Mouse (Mus musculus) midbrain, postnatal 0 days (tissue): ENCODE results near the gene 1500011B03Rik. TPM values are rescaled to one million over a fixed set of nuclear protein-coding genes. Genes with fewer than 3 reads are reported as not detected.

Experiments
- ATAC-seq: fragments of 200-750 bp; cut with Nextera tagmentation; 2 replicates; pipeline ENCODE4 v1.8.0; 2017; ENCODE audit warnings: moderate number of reproducible peaks, mild to moderate bottlenecking, moderate TSS enrichment, moderate library complexity; ENCODE audit not compliant: low FRiP score
- DNase-seq: peaks from one replicate; pipeline ENCODE4 v3.0.0-alpha.2; 2015; ENCODE audit warnings: low spot score
- H3K27ac ChIP-seq: fragments of 300-500 bp; sonication (generic); 2 replicates; pipeline ENCODE4 v1.5.1; 2014; ENCODE audit warnings: low read depth, mild to moderate bottlenecking, low read length, mixed read lengths
- H3K27me3 ChIP-seq: fragments of 300-500 bp; sonication (generic); 2 replicates; pipeline ENCODE4 v1.6.1; 2014; ENCODE audit warnings: low read length, control low read depth, mixed read lengths; ENCODE audit not compliant: insufficient read depth
- H3K36me3 ChIP-seq: fragments of 300-500 bp; sonication (generic); 2 replicates; pipeline ENCODE4 v1.6.1; 2014; ENCODE audit warnings: low read length, control low read depth, mixed read lengths; ENCODE audit not compliant: insufficient read depth
- H3K4me1 ChIP-seq: fragments of 300-500 bp; sonication (generic); 2 replicates; pipeline ENCODE4 v1.6.1; 2014; ENCODE audit warnings: mild to moderate bottlenecking, control low read depth, antibody characterized with exemption, low read length, mixed read lengths; ENCODE audit not compliant: insufficient read depth
- H3K4me2 ChIP-seq: fragments of 300-500 bp; sonication (generic); 2 replicates; pipeline ENCODE4 v1.6.1; 2014; ENCODE audit warnings: low read depth, mild to moderate bottlenecking, low read length, mixed read lengths; ENCODE audit not compliant: poor library complexity, severe bottlenecking
- H3K4me3 ChIP-seq: fragments of 300-500 bp; sonication (generic); 2 replicates; pipeline ENCODE4 v1.5.1; 2014; ENCODE audit warnings: low read depth, mild to moderate bottlenecking, low read length, moderate library complexity
- H3K9ac ChIP-seq: fragments of 300-500 bp; sonication (generic); replicated peaks from 2 replicates; pipeline ENCODE4 v1.6.1; 2014; ENCODE audit warnings: mild to moderate bottlenecking, low read length, moderate library complexity, mixed read lengths; ENCODE audit not compliant: poor library complexity, severe bottlenecking
- H3K9me3 ChIP-seq: fragments of 300-500 bp; sonication (generic); 2 replicates; pipeline ENCODE4 v1.6.1; 2016; ENCODE audit warnings: low read length, control low read depth
- CTCF ChIP-seq: IDR thresholded peaks from 2 replicates; pipeline ENCODE4 v1.5.1; 2016; ENCODE audit warnings: antibody characterized with exemption, mild to moderate bottlenecking
- WGBS: fragments of 180-500 bp; shearing (Covaris S2); extraction: QIAGEN DNeasy Blood & Tissue Kit; methylation state at CpG from one replicate; pipeline ENCODE4 v1.1.7; 2014; 5-methylcytosine and 5-hydroxymethylcytosine counted together
- microRNA-seq: library from miRNA; unstranded; fragments of <30 nt; microRNA quantifications from one replicate; pipeline ENCODE4, GENCODE M21; 2016; ENCODE audit warnings: borderline number of aligned reads
- polyA plus RNA-seq: library from polyadenylated mRNA; unstranded; fragments of >200 nt; fragmentation: Nextera tagmentation; extraction: Ambion mirVana; gene quantifications from 2 replicates; pipeline ENCODE4 v1.2.1, GENCODE M21; 2015
- total RNA-seq: library from RNA; depleted of rRNA; stranded (reverse); fragments of >200 nt; gene quantifications from 2 replicates; pipeline ENCODE4 v1.2.3, GENCODE M21; 2014; rRNA removed

1500011B03Rik gene
- total and polyA plus RNA-seq, 2 experiments from 2014 or later = 299 to 372 TPM

DNA sequence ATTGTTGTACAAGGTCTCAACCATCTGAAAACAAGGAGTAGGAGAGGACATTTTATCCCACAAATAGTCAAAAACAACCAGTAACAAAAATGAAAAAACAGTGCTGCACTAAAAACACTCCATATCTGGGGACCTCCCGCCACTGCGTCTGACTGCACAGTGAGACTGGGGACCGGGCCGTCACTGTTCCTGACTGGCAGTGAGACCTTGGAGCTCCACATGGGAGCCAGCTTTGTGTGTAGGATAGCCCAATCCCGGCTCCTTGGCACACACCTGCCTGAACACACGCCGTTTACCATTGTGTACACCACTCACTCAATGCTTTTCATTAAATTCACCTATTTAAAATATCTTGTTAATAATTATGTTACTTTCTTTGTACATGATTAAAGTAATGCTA, 56.1 kb downstream of the 1500011B03Rik start:
- Histone ChIP-seq H3K27me3 (no peaks in the 10 kb centered on the region), H3K36me3 (peaks cover 34% of the 10 kb centered on the region), H3K9ac (no peak overlapping the region), H3K9me3 (no peaks in the 10 kb centered on the region), H3K4me1 (peaks cover 4% of the 10 kb centered on the region; the same call in 1 of the 2 replicates), H3K27ac (no peak overlapping the region), H3K4me2 (no peak overlapping the region), H3K4me3 (no peak overlapping the region)
- WGBS = 85% methylated on average over 7 of the region's 7 CpGs
- no peak for TF ChIP-seq CTCF
- ATAC-seq = no peak
- no peak for DNase-seq

DNA sequence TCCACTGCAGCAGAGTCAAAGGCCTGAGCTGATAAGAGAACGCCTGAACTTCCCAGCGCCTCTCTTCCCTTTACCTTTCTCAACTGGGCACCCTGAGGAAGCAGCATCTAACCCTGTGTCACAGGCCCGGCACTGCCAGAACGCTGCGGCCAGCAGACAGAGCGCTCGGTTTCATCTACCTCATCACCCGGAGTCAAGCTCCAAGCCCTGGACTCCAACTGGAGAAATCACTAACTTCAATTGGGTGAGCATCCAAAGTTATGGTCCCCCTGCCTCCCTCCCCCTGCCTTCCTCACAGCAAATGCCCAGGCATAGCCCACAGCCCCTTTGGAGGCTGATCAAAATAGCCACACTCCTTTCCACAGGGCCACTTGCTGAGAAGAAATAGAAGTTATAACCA, 56.6 kb downstream of the 1500011B03Rik start:
- Histone ChIP-seq H3K4me2 (no peak overlapping the region), H3K4me3 (no peak overlapping the region), H3K36me3 (peaks cover 39% of the 10 kb centered on the region), H3K27ac (no peak overlapping the region), H3K9ac (no peak overlapping the region), H3K27me3 (no peaks in the 10 kb centered on the region), H3K4me1 (0 out of 2 replicates have a peak, but pooled peaks cover 1% of the 10 kb centered on the region), H3K9me3 (no peaks in the 10 kb centered on the region)
- ATAC-seq (no peak), DNase-seq (no peak)
- 94% methylated on average over 8 of the region's 8 CpGs for WGBS
- no peak for TF ChIP-seq CTCF

DNA sequence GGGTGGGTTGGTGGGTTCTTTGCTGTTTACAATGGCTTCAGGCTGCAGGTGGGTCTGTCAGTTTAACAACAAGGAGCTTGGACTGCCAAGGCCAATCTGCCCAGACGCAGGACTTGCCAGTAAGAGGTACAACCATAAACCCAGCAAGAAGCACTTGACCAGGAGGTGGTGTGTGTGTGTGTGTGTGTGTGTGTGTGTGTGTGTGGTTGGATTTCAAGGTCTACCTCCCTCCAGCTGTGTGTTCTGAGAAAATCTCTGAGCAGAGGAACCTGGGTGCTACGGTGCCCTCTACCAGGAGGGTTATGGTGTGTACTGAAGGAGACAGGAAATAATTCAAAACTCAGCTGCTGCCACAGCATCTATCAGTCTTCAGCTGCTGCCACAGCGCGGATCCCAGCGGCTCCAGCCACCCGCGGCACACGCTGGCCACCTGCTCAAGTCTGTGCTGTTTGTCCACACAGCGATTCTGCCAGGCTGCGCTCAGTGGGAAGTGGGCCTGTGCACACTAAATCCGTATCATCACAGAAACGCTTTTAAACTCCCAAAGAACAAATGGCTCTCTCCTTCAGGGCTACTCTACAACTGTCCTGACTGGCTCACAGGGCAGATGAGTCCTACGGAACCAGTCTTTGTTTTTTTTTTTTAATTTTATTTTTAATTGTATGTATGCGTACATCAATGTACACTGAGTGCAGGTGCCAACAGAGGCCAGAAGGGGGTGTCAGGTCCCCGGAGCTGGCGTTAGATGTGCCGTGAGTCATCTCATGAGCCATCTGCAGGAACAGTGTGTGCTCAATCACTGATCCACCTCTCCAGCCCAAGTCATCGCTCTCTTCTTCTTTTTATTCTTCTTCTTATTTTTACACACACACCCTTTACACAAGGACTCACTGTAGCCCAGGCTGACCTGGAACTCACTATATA, 58.2 kb downstream of the 1500011B03Rik start:
- H3K36me3 ChIP-seq = peaks cover 49% of the 10 kb centered on the region
- no peak overlapping the region for H3K4me3 ChIP-seq
- no peak overlapping the region for H3K27ac ChIP-seq
- H3K9me3 ChIP-seq = no peaks in the 10 kb centered on the region
- no peak overlapping the region for H3K9ac ChIP-seq
- DNase-seq (peak; percentile 62), ATAC-seq (no peak)
- no peak overlapping the region for H3K4me2 ChIP-seq
- H3K4me1 ChIP-seq = no peaks in the 10 kb centered on the region
- 86% methylated on average over 18 of the region's 18 CpGs for WGBS
- no peaks in the 10 kb centered on the region for H3K27me3 ChIP-seq
- peak; percentile 31 for TF ChIP-seq CTCF

DNA sequence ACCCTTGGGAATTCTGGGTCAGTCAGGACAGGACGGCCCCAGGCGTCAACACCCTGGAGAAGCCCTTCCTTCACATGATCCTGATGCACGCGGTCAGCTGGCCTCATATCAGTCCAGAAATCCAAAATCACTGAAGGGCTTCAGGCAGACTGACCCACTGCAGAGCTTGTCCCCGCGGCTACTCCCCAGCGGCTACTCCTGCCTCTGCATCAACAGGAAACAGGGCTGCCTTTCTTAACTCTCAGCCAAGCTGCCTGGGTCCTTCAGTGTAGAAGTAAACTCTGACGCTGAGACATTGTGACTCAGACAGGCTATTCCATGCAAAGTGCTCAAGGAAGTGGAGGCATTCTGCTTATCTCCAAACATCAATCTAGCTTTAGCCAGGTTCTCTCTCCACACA, 61.3 kb downstream of the 1500011B03Rik start:
- Histone ChIP-seq H3K27me3 (no peaks in the 10 kb centered on the region), H3K4me3 (no peak overlapping the region), H3K27ac (no peak overlapping the region), H3K9me3 (no peaks in the 10 kb centered on the region), H3K4me1 (no peaks in the 10 kb centered on the region), H3K4me2 (no peak overlapping the region), H3K9ac (no peak overlapping the region), H3K36me3 (peaks cover 70% of the 10 kb centered on the region)
- TF ChIP-seq CTCF = no peak
- ATAC-seq = no peak
- no peak for DNase-seq
- WGBS = 87% methylated on average over 8 of the region's 8 CpGs

DNA sequence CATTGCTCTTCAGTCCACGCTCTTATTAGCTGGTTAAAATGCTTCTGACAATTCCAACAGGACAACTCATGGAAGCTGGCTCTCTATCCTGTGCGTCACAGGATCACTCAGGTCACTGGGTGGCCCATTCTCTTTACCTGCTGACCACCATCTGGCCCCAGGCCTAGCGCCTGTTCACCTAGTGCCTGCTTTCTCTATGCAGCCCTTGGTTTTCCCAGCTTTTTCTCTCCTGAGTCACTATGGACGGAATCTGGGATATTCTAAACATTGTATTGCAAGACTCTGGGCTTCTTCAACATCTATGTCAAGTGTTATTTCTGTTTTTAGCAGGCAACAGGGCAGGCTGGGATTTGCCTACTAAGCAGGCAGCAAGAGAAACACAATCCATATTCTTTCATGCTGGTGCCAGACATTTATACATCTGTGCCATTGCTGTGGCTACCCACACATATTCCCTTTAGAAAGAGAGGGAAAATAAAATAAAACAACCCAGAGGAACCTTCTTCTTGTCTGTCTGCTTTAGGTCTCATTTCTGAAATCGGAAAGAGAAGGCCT, 63.7 kb downstream of the 1500011B03Rik start:
- Histone ChIP-seq H3K27ac (no peak overlapping the region), H3K9me3 (no peaks in the 10 kb centered on the region), H3K9ac (no peak overlapping the region), H3K4me3 (no peak overlapping the region), H3K4me2 (no peak overlapping the region), H3K4me1 (no peaks in the 10 kb centered on the region), H3K27me3 (no peaks in the 10 kb centered on the region), H3K36me3 (peaks cover 66% of the 10 kb centered on the region)
- ATAC-seq (no peak), DNase-seq (no peak)
- 94% methylated on average over 5 of the region's 5 CpGs for WGBS
- TF ChIP-seq CTCF = no peak

Small RNAs within 50 kb of the gene (microRNA-seq; reads per million reads assigned to microRNA genes)
- gene Mir6240 = 5.7 reads per million, percentile 12 among the genes with 10 or more reads in this experiment

Other genes with a start within 250 kb of the 1500011B03Rik start
- gene Trpv4, start 165.0 kb downstream of the 1500011B03Rik start, total RNA-seq = 1.2 and 3.4 TPM in 2 replicates
- gene Trpv4, start 165.0 kb downstream of the 1500011B03Rik start, polyA plus RNA-seq = 0.88 and 1.4 TPM in 2 replicates
- 27.0 and 42.1 TPM in 2 replicates for gene Gltp, start 132.5 kb downstream of the 1500011B03Rik start, total RNA-seq
- 32.6 and 35.3 TPM in 2 replicates for gene Gltp, start 132.5 kb downstream of the 1500011B03Rik start, polyA plus RNA-seq
- gene Tchp, start 115.7 kb downstream of the 1500011B03Rik start, total RNA-seq = 10.9 and 11.2 TPM in 2 replicates
- 12.6 and 14.4 TPM in 2 replicates for gene Tchp, start 115.7 kb downstream of the 1500011B03Rik start, polyA plus RNA-seq
- gene Ankrd13a, start 48.8 kb downstream of the 1500011B03Rik start, total RNA-seq = 39.3 and 47.3 TPM in 2 replicates
- gene Ankrd13a, start 48.8 kb downstream of the 1500011B03Rik start, polyA plus RNA-seq = 22.4 and 24.9 TPM in 2 replicates
- 41.8 and 45.1 TPM in 2 replicates for gene Git2, start 48.0 kb downstream of the 1500011B03Rik start, total RNA-seq
- gene Git2, start 48.0 kb downstream of the 1500011B03Rik start, polyA plus RNA-seq = 25.5 and 33.8 TPM in 2 replicates
- gene 4930519G04Rik, start 30.2 kb upstream of the 1500011B03Rik start, total RNA-seq = not detected in 2 replicates
- not detected in 2 replicates for gene 4930519G04Rik, start 30.2 kb upstream of the 1500011B03Rik start, polyA plus RNA-seq
- gene Gm9936, start 35.2 kb upstream of the 1500011B03Rik start, total RNA-seq = 5.8 and 6.7 TPM in 2 replicates
- gene Gm9936, start 35.2 kb upstream of the 1500011B03Rik start, polyA plus RNA-seq = 3.1 and 3.3 TPM in 2 replicates
- 1.8 and 6.3 TPM in 2 replicates for gene Oasl2, start 73.5 kb upstream of the 1500011B03Rik start, total RNA-seq
- 3.9 and 5.1 TPM in 2 replicates for gene Oasl2, start 73.5 kb upstream of the 1500011B03Rik start, polyA plus RNA-seq
- 0.24 and 3.8 TPM in 2 replicates for gene Oasl1, start 99.8 kb upstream of the 1500011B03Rik start, total RNA-seq
- gene Oasl1, start 99.8 kb upstream of the 1500011B03Rik start, polyA plus RNA-seq = 0.32 and 0.79 TPM in 2 replicates
- 62.9 and 71.3 TPM in 2 replicates for gene 2210016L21Rik, start 118.7 kb upstream of the 1500011B03Rik start, total RNA-seq
- 189 and 225 TPM in 2 replicates for gene 2210016L21Rik, start 118.7 kb upstream of the 1500011B03Rik start, polyA plus RNA-seq
- gene Hnf1a, start 147.6 kb upstream of the 1500011B03Rik start, total RNA-seq = not detected in 2 replicates
- gene Hnf1a, start 147.6 kb upstream of the 1500011B03Rik start, polyA plus RNA-seq = 0.05 and 0.06 TPM in 2 replicates
- 153 TPM in 2 replicates for gene Sppl3, start 187.7 kb upstream of the 1500011B03Rik start, total RNA-seq
- gene Sppl3, start 187.7 kb upstream of the 1500011B03Rik start, polyA plus RNA-seq = 34.9 and 37.1 TPM in 2 replicates